In genomic region chr11:80772595-80773210, GRCm38 (mm10) we compare ENCODE assay signal across 17 mouse cellular contexts. TPM values are rescaled to one million over a fixed set of nuclear protein-coding genes. Genes with fewer than 3 reads are reported as not detected.
"Had no signal": no experiment of that assay in that cellular context is flagged by ENCODE, and none has a peak within 500 bp of the region (broad histone marks: within the 10 kb centered on the region; RNA-seq: fewer than 3 reads in every experiment).

No protein-coding gene starts in this region.

- H3K4me1 ChIP-seq: limb, embryonic 15.5 days; megakaryocyte, embryonic 14.5 days; midbrain, embryonic 15.5 days had no signal

- H3K9ac ChIP-seq: kidney, embryonic 15.5 days; limb, embryonic 15.5 days; liver, embryonic 12.5 days; lung, embryonic 15.5 days; midbrain, embryonic 15.5 days; neural tube, embryonic 13.5 days had no signal

- H3K27ac ChIP-seq: kidney, embryonic 15.5 days; limb, embryonic 15.5 days; liver, embryonic 12.5 days; lung, embryonic 15.5 days; midbrain, embryonic 15.5 days; neural tube, embryonic 13.5 days; stomach, postnatal 0 days had no signal

- DNase-seq: kidney, adult 2 months; kidney, postnatal 36 days; layer of hippocampus, adult 9-11 months; layer of hippocampus, postnatal 36 days; lung, postnatal 36 days; right cerebral cortex, postnatal 14 days; thymus, postnatal 4 days had no signal

- H3K27me3 ChIP-seq: kidney, embryonic 15.5 days; limb, embryonic 15.5 days; lung, embryonic 15.5 days; midbrain, embryonic 15.5 days had no signal

- H3K9me3 ChIP-seq: kidney, embryonic 15.5 days; limb, embryonic 15.5 days; liver, embryonic 12.5 days; lung, embryonic 15.5 days; megakaryocyte, embryonic 14.5 days; midbrain, embryonic 15.5 days; neural tube, embryonic 13.5 days had no signal

- H3K4me3 ChIP-seq: kidney, embryonic 15.5 days; limb, embryonic 15.5 days; liver, embryonic 12.5 days; lung, embryonic 15.5 days; megakaryocyte, embryonic 14.5 days; midbrain, embryonic 15.5 days; neural tube, embryonic 13.5 days had no signal

- H3K36me3 ChIP-seq: kidney, embryonic 15.5 days; limb, embryonic 15.5 days; liver, embryonic 12.5 days; lung, embryonic 15.5 days; midbrain, embryonic 15.5 days; neural tube, embryonic 13.5 days had no signal

- H3K4me2 ChIP-seq: kidney, embryonic 15.5 days; limb, embryonic 15.5 days; liver, embryonic 12.5 days; lung, embryonic 15.5 days; midbrain, embryonic 11.5 days; midbrain, embryonic 15.5 days; neural tube, embryonic 13.5 days had no signal

- ATAC-seq: liver, embryonic 12.5 days; midbrain, embryonic 15.5 days had no signal

RNA-seq across cellular contexts. Expression of gene Tmem98, which starts 37.3 kb away (rescaled TPM):
- total RNA-seq: monocyte, adult 5-6 weeks had no signal
